16 mouse cellular contexts compared by ENCODE assay signal in genomic region chr12:41911626-41912025, GRCm38 (mm10).
"Had no signal": no experiment of that assay in that cellular context is flagged by ENCODE, and none has a peak within 500 bp of the region (broad histone marks: within the 10 kb centered on the region; RNA-seq: fewer than 3 reads in every experiment).

No protein-coding gene starts in this region.

- H3K4me1 ChIP-seq: midbrain, embryonic 10.5 days; midbrain, embryonic 12.5 days; neural tube, embryonic 13.5 days; neural tube, embryonic 15.5 days had no signal

- H3K27ac ChIP-seq: midbrain, embryonic 10.5 days; midbrain, embryonic 12.5 days; neural tube, embryonic 13.5 days; neural tube, embryonic 15.5 days had no signal

- H3K36me3 ChIP-seq: midbrain, embryonic 10.5 days; midbrain, embryonic 12.5 days; neural tube, embryonic 13.5 days; neural tube, embryonic 15.5 days had no signal

- H3K4me3 ChIP-seq: midbrain, embryonic 10.5 days; midbrain, embryonic 12.5 days; myocyte; neural tube, embryonic 13.5 days; neural tube, embryonic 15.5 days had no signal

- DNase-seq: lung, adult 18-20 months; lung, embryonic 14.5 days; lung, postnatal 10 days; lung, postnatal 4 days; midbrain, embryonic 14.5 days; right cerebral cortex, postnatal 14 days; right cerebral cortex, postnatal 4 days; spleen, adult 18-20 months; thymus, adult 18-20 months; thymus, postnatal 14 days; thymus, postnatal 36 days had no signal

- H3K9me3 ChIP-seq: midbrain, embryonic 10.5 days; midbrain, embryonic 12.5 days; neural tube, embryonic 13.5 days; neural tube, embryonic 15.5 days had no signal

- H3K9ac ChIP-seq: lung, embryonic 14.5 days; midbrain, embryonic 12.5 days; neural tube, embryonic 13.5 days; neural tube, embryonic 15.5 days had no signal
